Mouse (Mus musculus) frontal cortex, postnatal 14 days (tissue): ENCODE data around the gene Psg20.
"Not testable (repeated sequence)": the region's sequence is repeated elsewhere in the genome, so short reads cannot be mapped to it uniquely, and the experiment has no call there.

Source experiments
- DNase-seq, 2 experiments: peaks; one replicate each; pipeline ENCODE4 v3.0.0; 2022; ENCODE audit warnings: low spot score in 2 of 2

The Psg20 gene

GRCm38 (mm10) chr7:18686085-18686484, at the start of gene Psg20:
Psg20 (minus strand) TSS chr7:18686185.
- DNase-seq: no peak

- DNase-seq: no peak
These were observed 48.5 kb upstream of the Psg20 start for GRCm38 (mm10) chr7:18734451-18734850.

- no peak for DNase-seq
These were observed 47.1 kb upstream of the Psg20 start for GRCm38 (mm10) chr7:18733111-18733510.

- DNase-seq: no peak
These were observed 42.4 kb upstream of the Psg20 start for GRCm38 (mm10) chr7:18728391-18728790.

- not testable (repeated sequence) for DNase-seq
These were observed 39.9 kb upstream of the Psg20 start for GRCm38 (mm10) chr7:18725931-18726330.

GRCm38 (mm10) chr7:18724001-18724400, 38.0 kb upstream of the Psg20 start:
- no peak for DNase-seq

- DNase-seq: no peak
These were observed 31.8 kb upstream of the Psg20 start, which contains the start of gene Psg22 for GRCm38 (mm10) chr7:18717790-18718189. Psg22 (plus strand) TSS chr7:18718090.

- DNase-seq: no peak
These were observed 29.6 kb upstream of the Psg20 start for GRCm38 (mm10) chr7:18715546-18715945.

- no peak for DNase-seq
These were observed 24.9 kb upstream of the Psg20 start for GRCm38 (mm10) chr7:18710846-18711245.

- DNase-seq: not testable (repeated sequence)
These were observed 24.3 kb upstream of the Psg20 start for GRCm38 (mm10) chr7:18710331-18710730.

- DNase-seq: no peak
These were observed 399 bp downstream of the Psg20 start for GRCm38 (mm10) chr7:18685586-18685985.

GRCm38 (mm10) chr7:18679772-18680171, 6.2 kb downstream of the Psg20 start:
- peak in 1 of 2 experiments; percentile 7 for DNase-seq

GRCm38 (mm10) chr7:18656625-18657024, 29.4 kb downstream of the Psg20 start, which contains the start of gene Psg21:
Psg21 (minus strand) TSS chr7:18656725.
- DNase-seq: not testable (repeated sequence)

GRCm38 (mm10) chr7:18626921-18627320, 59.1 kb downstream of the Psg20 start:
- DNase-seq: not testable (repeated sequence)
